Mouse (Mus musculus): ENCODE results near the gene Dusp27. TPM values are rescaled to one million over a fixed set of nuclear protein-coding genes. Genes with fewer than 3 reads are reported as not detected.

Gene Dusp27
- polyA plus RNA-seq (2014; fragmentation: Illumina TruSeq; extraction: RNeasy Lipid Tissue Mini Kit (QIAGEN cat#74804); ENCODE audit: low read depth, low replicate concordance): not detected

DNA sequence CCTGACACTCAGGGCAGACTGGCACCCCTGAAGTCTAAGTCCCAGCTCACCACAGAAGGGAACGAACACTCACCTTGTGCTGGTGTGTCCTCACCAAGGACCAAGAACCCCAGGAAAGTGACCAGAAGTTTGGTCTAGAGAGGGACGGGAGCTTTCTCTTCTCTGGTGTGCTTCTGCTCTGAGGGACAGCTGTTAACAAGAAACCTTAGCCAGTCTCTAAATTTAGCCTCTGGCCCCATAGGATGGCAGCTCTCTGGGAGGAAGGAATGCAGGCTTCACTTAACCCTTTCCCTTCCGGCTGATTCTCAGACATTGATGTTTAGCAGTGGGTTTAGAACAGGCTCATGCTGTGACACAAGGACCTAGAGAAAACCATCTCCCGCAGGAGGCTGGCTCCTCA, at the start of gene Dusp27:
Gene Dusp27, minus strand, starts transcription at position 204 of the 400 bp plus-strand sequence.

DNA sequence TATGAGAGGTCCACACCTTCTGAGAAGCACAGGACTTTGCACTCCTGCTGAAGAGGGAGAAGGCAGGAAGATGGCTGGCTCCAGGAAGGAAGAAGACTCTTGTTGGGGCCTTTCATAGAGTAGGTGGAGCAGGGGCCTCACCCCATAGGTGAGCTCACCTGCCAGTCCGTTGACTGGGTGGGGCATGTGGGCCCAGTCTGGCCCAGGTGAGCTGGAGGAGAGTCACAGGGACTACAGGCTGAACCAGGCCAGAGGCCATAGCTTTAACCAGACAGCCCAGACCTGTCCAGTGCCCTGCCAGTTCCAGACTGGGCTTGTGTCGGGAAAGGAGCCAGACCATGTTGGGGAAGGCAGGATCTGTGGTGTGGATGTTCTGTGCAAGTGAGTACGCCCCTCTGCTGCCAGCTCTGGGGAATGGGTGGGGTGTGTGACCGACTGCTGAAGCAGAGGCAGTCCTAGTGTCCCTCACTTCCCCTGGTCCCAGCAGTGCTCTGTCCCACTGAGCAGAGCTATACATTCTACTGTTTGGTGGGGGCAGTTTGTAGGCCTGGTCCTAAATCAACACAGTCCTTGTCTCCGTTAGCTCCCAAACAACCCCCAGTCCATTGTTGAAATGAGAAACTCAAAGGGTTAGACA, 2.6 kb upstream of the Dusp27 start, which contains the start of gene Gpa33:
Gene Gpa33, plus strand, starts transcription at position 15 of the 637 bp plus-strand sequence.

Other genes starting within 250 kb of the Dusp27 start
- gene Pou2f1, start 125.2 kb downstream of the Dusp27 start, polyA plus RNA-seq (2014; fragmentation: Illumina TruSeq; extraction: RNeasy Lipid Tissue Mini Kit (QIAGEN cat#74804); ENCODE audit: low read depth, low replicate concordance): 11.7 TPM
- gene Gpa33, start 2.3 kb upstream of the Dusp27 start, polyA plus RNA-seq (2014; fragmentation: Illumina TruSeq; extraction: RNeasy Lipid Tissue Mini Kit (QIAGEN cat#74804); ENCODE audit: low read depth, low replicate concordance): not detected
- gene Mael, start 110.8 kb upstream of the Dusp27 start, polyA plus RNA-seq (2014; fragmentation: Illumina TruSeq; extraction: RNeasy Lipid Tissue Mini Kit (QIAGEN cat#74804); ENCODE audit: low read depth, low replicate concordance): not detected
- gene Ildr2, start 126.2 kb upstream of the Dusp27 start, polyA plus RNA-seq (2014; fragmentation: Illumina TruSeq; extraction: RNeasy Lipid Tissue Mini Kit (QIAGEN cat#74804); ENCODE audit: low read depth, low replicate concordance): 44.1 TPM